Mouse (Mus musculus) hematopoietic stem cell, adult 5-6 weeks (primary cell): ENCODE measurements around the gene Susd3. TPM values are rescaled to one million over a fixed set of nuclear protein-coding genes. Genes with fewer than 3 reads are reported as not detected.

ENCODE experiments used
- total RNA-seq: library from RNA; stranded (forward); fragments of 172-1452, 232-1000 nt; gene quantifications from 2 replicates; pipeline ENCODE4 v1.2.3, GENCODE M21; 2017

Susd3 gene
- total RNA-seq, 1 experiment from 2014 or later: 5.1 TPM

Other genes starting within 250 kb of the Susd3 start
- not detected in 2 replicates for gene Wnk2, start 100.7 kb downstream of the Susd3 start, total RNA-seq
- gene Ninj1, start 61.2 kb downstream of the Susd3 start, total RNA-seq: 58.6 and 65.6 TPM in 2 replicates
- gene Card19, start 32.7 kb downstream of the Susd3 start, total RNA-seq: 56.7 and 94.3 TPM in 2 replicates
- 13.0 and 16.8 TPM in 2 replicates for gene Fgd3, start 71.6 kb upstream of the Susd3 start, total RNA-seq
- 18.0 and 21.2 TPM in 2 replicates for gene Bicd2, start 92.9 kb upstream of the Susd3 start, total RNA-seq
- 11.0 and 12.2 TPM in 2 replicates for gene Ippk, start 172.5 kb upstream of the Susd3 start, total RNA-seq
- 4.7 and 10.5 TPM in 2 replicates for gene Tes3-ps, start 244.6 kb upstream of the Susd3 start, total RNA-seq